Mouse (Mus musculus) erythroblast, embryonic 14.5 days (primary cell): Measurements from ENCODE around the gene Vax1.

ENCODE experiments used
- GATA1 ChIP-seq: IDR thresholded peaks from 2 replicates; pipeline ENCODE4 v1.6.1; 2012; ENCODE audit warnings: low read length, inconsistent platforms, mixed read lengths
- TAL1 ChIP-seq: IDR thresholded peaks from 3 replicates; pipeline ENCODE4 v1.6.1; 2012; ENCODE audit warnings: low read length, inconsistent platforms, mixed read lengths

DNA sequence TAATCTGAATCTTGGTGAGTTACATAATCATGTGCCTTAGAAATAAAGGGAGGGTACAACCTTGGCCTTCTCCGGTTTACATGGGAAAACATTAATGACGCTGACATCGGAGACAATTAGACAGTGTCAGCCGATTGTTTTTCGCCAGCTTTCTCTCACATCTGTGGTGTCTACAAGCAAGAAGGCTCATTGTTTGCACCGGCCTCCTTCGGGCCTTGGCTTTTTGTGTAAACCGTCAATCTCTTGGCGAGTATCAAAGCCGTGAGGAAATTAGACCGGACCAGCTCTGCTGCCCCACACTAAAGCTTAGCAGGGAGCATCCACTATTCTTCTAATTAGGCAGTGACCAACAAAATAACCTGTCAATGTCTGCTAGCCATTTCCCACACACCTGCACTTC lies 36.7 kb downstream of the Vax1 start:
- no peak for TF ChIP-seq GATA1
- no peak for TF ChIP-seq TAL1
